Mouse (Mus musculus) ES-CJ7 (cell line): ENCODE data around the gene Rabep2.
"Not testable (repeated sequence)": the region's sequence is repeated elsewhere in the genome, so short reads cannot be mapped to it uniquely, and the experiment has no call there.

Source experiments
- DNase-seq: peaks from one replicate; pipeline ENCODE4 v3.0.0; 2011; ENCODE audit warnings: low read depth, low spot score

Gene Rabep2

GRCm38 (mm10) chr7:126464121-126464520, 35.6 kb downstream of the Rabep2 start:
- DNase-seq, result no peak

GRCm38 (mm10) chr7:126464836-126465235, 36.3 kb downstream of the Rabep2 start:
- no peak for DNase-seq

GRCm38 (mm10) chr7:126465246-126466030, 36.9 kb downstream of the Rabep2 start:
- DNase-seq, result no peak

- no peak for DNase-seq
Observed at GRCm38 (mm10) chr7:126466116-126466515, 37.6 kb downstream of the Rabep2 start.

- DNase-seq, result no peak
Observed at GRCm38 (mm10) chr7:126466707-126467106, 38.1 kb downstream of the Rabep2 start.

GRCm38 (mm10) chr7:126467271-126467670, 38.7 kb downstream of the Rabep2 start:
- peak; percentile 68 for DNase-seq

GRCm38 (mm10) chr7:126467834-126468627, 39.5 kb downstream of the Rabep2 start:
- DNase-seq, result no peak

- DNase-seq, result no peak
Observed at GRCm38 (mm10) chr7:126470077-126470476, 41.5 kb downstream of the Rabep2 start.

GRCm38 (mm10) chr7:126471361-126471760, 42.8 kb downstream of the Rabep2 start:
- DNase-seq, result no peak

GRCm38 (mm10) chr7:126471853-126472252, 43.3 kb downstream of the Rabep2 start:
- DNase-seq, result no peak

GRCm38 (mm10) chr7:126472306-126472705, 43.7 kb downstream of the Rabep2 start:
- DNase-seq, result no peak

- DNase-seq, result no peak
Observed at GRCm38 (mm10) chr7:126472713-126473112, 44.2 kb downstream of the Rabep2 start.

GRCm38 (mm10) chr7:126473470-126474086, 45.0 kb downstream of the Rabep2 start:
- DNase-seq, result no peak

GRCm38 (mm10) chr7:126474486-126474955, 46.0 kb downstream of the Rabep2 start:
- DNase-seq, result no peak

GRCm38 (mm10) chr7:126474993-126475581, 46.5 kb downstream of the Rabep2 start, which contains the start of gene Sh2b1:
Gene Sh2b1 (minus strand): TSS chr7:126475424.
- peak; percentile 97 for DNase-seq

GRCm38 (mm10) chr7:126481699-126482098, 53.1 kb downstream of the Rabep2 start:
- no peak for DNase-seq

GRCm38 (mm10) chr7:126482392-126482871, 53.9 kb downstream of the Rabep2 start:
- DNase-seq, result peak; percentile 97

GRCm38 (mm10) chr7:126487052-126487483, 58.5 kb downstream of the Rabep2 start, which contains the start of gene Tufm:
Gene Tufm (plus strand): TSS chr7:126487361.
- DNase-seq, result peak; percentile 98

GRCm38 (mm10) chr7:126487617-126488385, 59.2 kb downstream of the Rabep2 start:
- DNase-seq, result not testable (repeated sequence)

- no peak for DNase-seq
Observed at GRCm38 (mm10) chr7:126491005-126491404, 62.4 kb downstream of the Rabep2 start.

GRCm38 (mm10) chr7:126491973-126492372, 63.4 kb downstream of the Rabep2 start:
- DNase-seq, result no peak
